Mouse (Mus musculus): Measurements from ENCODE around the gene Olfr463. TPM values are rescaled to one million over a fixed set of nuclear protein-coding genes. Genes with fewer than 3 reads are reported as not detected.

Gene Olfr463
- polyA plus RNA-seq, 1 experiment from 2014 or later = not detected

Other genes starting within 250 kb of the Olfr463 start
- gene Rnf43, start 234.7 kb downstream of the Olfr463 start, polyA plus RNA-seq (2015; fragmentation: Nextera tagmentation; extraction: Ambion mirVana) = 14.1 and 14.7 TPM in 2 replicates
- 117 and 121 TPM in 2 replicates for gene Supt4a, start 159.8 kb downstream of the Olfr463 start, polyA plus RNA-seq (2015; fragmentation: Nextera tagmentation; extraction: Ambion mirVana)
- gene Tspoap1, start 136.8 kb downstream of the Olfr463 start, polyA plus RNA-seq (2015; fragmentation: Nextera tagmentation; extraction: Ambion mirVana) = 0.96 and 1.5 TPM in 2 replicates
- 2.9 and 5.9 TPM in 2 replicates for gene Mpo, start 103.8 kb downstream of the Olfr463 start, polyA plus RNA-seq (2015; fragmentation: Nextera tagmentation; extraction: Ambion mirVana)
- 0.05 TPM in 1 of 2 replicates, not detected in the other for gene Lpo, start 69.1 kb downstream of the Olfr463 start, polyA plus RNA-seq (2015; fragmentation: Nextera tagmentation; extraction: Ambion mirVana)
- gene Mks1, start 44.2 kb downstream of the Olfr463 start, polyA plus RNA-seq (2015; fragmentation: Nextera tagmentation; extraction: Ambion mirVana) = 10.2 and 10.5 TPM in 2 replicates
- gene Epx, start 21.9 kb downstream of the Olfr463 start, polyA plus RNA-seq (2015; fragmentation: Nextera tagmentation; extraction: Ambion mirVana) = 0.14 and 0.16 TPM in 2 replicates
- gene Olfr462, start 5.1 kb downstream of the Olfr463 start, polyA plus RNA-seq (2015; fragmentation: Nextera tagmentation; extraction: Ambion mirVana) = not detected in 2 replicates
- not detected in 2 replicates for gene Olfr464, start 23.6 kb upstream of the Olfr463 start, polyA plus RNA-seq (2015; fragmentation: Nextera tagmentation; extraction: Ambion mirVana)
- gene Dynll2, start 90.1 kb upstream of the Olfr463 start, polyA plus RNA-seq (2015; fragmentation: Nextera tagmentation; extraction: Ambion mirVana) = 27.7 and 27.8 TPM in 2 replicates
- 237 and 244 TPM in 2 replicates for gene Srsf1, start 150.0 kb upstream of the Olfr463 start, polyA plus RNA-seq (2015; fragmentation: Nextera tagmentation; extraction: Ambion mirVana)
- 30.4 and 32.4 TPM in 2 replicates for gene Vezf1, start 170.9 kb upstream of the Olfr463 start, polyA plus RNA-seq (2015; fragmentation: Nextera tagmentation; extraction: Ambion mirVana)
- 14.2 and 17.6 TPM in 2 replicates for gene Cuedc1, start 200.7 kb upstream of the Olfr463 start, polyA plus RNA-seq (2015; fragmentation: Nextera tagmentation; extraction: Ambion mirVana)